Mouse (Mus musculus) lung, embryonic 14.5 days (tissue): ENCODE measurements around the gene Fsd1l. TPM values are rescaled to one million over a fixed set of nuclear protein-coding genes. Genes with fewer than 3 reads are reported as not detected.

Source experiments
- ATAC-seq: fragments of 200-750 bp; cut with Nextera tagmentation; 2 replicates; pipeline ENCODE4 v1.8.0; 2017; ENCODE audit warnings: mild to moderate bottlenecking, moderate TSS enrichment, moderate library complexity; ENCODE audit not compliant: insufficient read depth
- DNase-seq: peaks from one replicate; pipeline ENCODE4 v3.0.0-alpha.2; 2015
- H3K27ac ChIP-seq: fragments of 300-500 bp; sonication (generic); 2 replicates; pipeline ENCODE4 v1.5.1; 2014; ENCODE audit warnings: low read depth, mild to moderate bottlenecking, moderate library complexity
- H3K27me3 ChIP-seq: fragments of 300-500 bp; sonication (generic); 2 replicates; pipeline ENCODE4 v1.6.1; 2014; ENCODE audit warnings: low read length, control low read depth; ENCODE audit not compliant: insufficient read depth
- H3K36me3 ChIP-seq: fragments of 300-500 bp; sonication (generic); 2 replicates; pipeline ENCODE4 v1.6.1; 2014; ENCODE audit warnings: control low read depth; ENCODE audit not compliant: insufficient read depth
- H3K4me1 ChIP-seq: fragments of 300-500 bp; sonication (generic); 2 replicates; pipeline ENCODE4 v1.6.1; 2014; ENCODE audit warnings: antibody characterized with exemption, control low read depth; ENCODE audit not compliant: insufficient read depth
- H3K4me2 ChIP-seq: fragments of 300-500 bp; sonication (generic); 2 replicates; pipeline ENCODE4 v1.6.1; 2014; ENCODE audit warnings: mild to moderate bottlenecking
- H3K4me3 ChIP-seq: fragments of 300-500 bp; sonication (generic); 2 replicates; pipeline ENCODE4 v1.5.1; 2014; ENCODE audit warnings: low read depth, low read length
- H3K9ac ChIP-seq: fragments of 300-500 bp; sonication (generic); 2 replicates; pipeline ENCODE4 v1.6.1; 2014
- H3K9me3 ChIP-seq: fragments of 300-500 bp; sonication (generic); 2 replicates; pipeline ENCODE4 v1.6.1; 2016; ENCODE audit warnings: low read depth, low read length, control low read depth
- CTCF ChIP-seq: IDR thresholded peaks from 2 replicates; pipeline ENCODE4 v1.5.1; 2016; ENCODE audit warnings: antibody characterized with exemption, low read depth
- WGBS: fragments of 180-500 bp; shearing (Covaris S2); extraction: QIAGEN DNeasy Blood & Tissue Kit; methylation state at CpG from one replicate; pipeline ENCODE4 v1.1.7; 2014; 5-methylcytosine and 5-hydroxymethylcytosine counted together
- polyA plus RNA-seq: library from polyadenylated mRNA; unstranded; fragments of >200 nt; fragmentation: Nextera tagmentation; extraction: Ambion mirVana; gene quantifications from 2 replicates; pipeline ENCODE4 v1.2.1, GENCODE M21; 2014

The Fsd1l gene
- polyA plus RNA-seq, 1 experiment from 2014 or later = 7.4 TPM

DNA sequence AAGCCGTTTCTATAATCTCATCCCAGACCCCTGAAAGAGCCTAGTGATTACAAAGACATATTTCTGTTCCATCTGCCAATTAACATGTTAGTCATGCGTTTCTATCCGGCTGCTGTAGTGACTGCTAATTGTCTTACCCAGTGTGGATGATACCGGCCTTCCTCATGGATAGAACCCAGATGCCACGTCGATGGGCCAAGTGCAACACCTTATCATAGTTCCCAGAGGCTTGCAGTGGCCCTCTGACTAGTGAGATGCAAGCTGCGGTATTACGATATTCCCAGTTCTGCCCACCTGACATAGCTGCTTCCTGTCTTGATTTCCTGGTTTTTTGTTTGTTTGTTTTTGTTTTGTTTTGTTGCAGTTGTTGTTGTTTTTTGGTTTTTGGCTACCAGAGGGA is 39.3 kb upstream of the Fsd1l start:
- H3K27ac ChIP-seq = no peak overlapping the region
- no peak overlapping the region for H3K4me2 ChIP-seq
- no peak overlapping the region for H3K9ac ChIP-seq
- no peak for DNase-seq
- H3K4me1 ChIP-seq = 0 out of 2 replicates have a peak, but pooled peaks cover 4% of the 10 kb centered on the region
- TF ChIP-seq CTCF = no peak
- no peaks in the 10 kb centered on the region for H3K36me3 ChIP-seq
- 76% methylated on average over 8 of the region's 8 CpGs for WGBS
- H3K9me3 ChIP-seq = no peaks in the 10 kb centered on the region
- H3K4me3 ChIP-seq = no peak overlapping the region
- H3K27me3 ChIP-seq = no peaks in the 10 kb centered on the region
- ATAC-seq = no peak

DNA sequence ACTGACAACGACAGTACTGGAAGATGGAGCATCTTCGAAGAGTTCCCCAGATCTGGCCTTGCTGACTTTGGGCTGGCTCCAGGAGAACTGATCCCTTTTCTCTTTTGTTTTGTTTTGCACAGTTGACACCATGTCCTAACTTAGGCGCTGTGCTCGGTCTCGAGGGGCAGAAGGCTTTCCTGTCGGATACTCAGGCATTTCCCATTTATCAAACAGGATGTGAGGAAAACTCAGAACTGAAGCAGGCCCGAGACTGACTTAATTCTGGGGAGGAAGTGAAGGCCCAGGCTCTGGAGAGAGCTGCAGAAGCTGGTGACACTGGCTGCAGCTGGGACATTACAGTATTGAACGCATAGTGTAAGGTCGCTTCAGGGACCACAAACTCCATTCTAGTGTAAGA is 38.9 kb upstream of the Fsd1l start:
- Histone ChIP-seq H3K27ac (peak overlapping the region; percentile 38; the same call in 1 of the 2 replicates), H3K27me3 (no peaks in the 10 kb centered on the region), H3K4me1 (0 out of 2 replicates have a peak, but pooled peaks cover 4% of the 10 kb centered on the region), H3K9ac (no peak overlapping the region), H3K4me3 (no peak overlapping the region), H3K4me2 (no peak overlapping the region), H3K9me3 (no peaks in the 10 kb centered on the region), H3K36me3 (no peaks in the 10 kb centered on the region)
- ATAC-seq (peak; percentile 40; the same call in 1 of the 2 replicates), DNase-seq (peak; percentile 62)
- WGBS = 49% methylated on average over 9 of the region's 9 CpGs
- TF ChIP-seq CTCF = no peak

DNA sequence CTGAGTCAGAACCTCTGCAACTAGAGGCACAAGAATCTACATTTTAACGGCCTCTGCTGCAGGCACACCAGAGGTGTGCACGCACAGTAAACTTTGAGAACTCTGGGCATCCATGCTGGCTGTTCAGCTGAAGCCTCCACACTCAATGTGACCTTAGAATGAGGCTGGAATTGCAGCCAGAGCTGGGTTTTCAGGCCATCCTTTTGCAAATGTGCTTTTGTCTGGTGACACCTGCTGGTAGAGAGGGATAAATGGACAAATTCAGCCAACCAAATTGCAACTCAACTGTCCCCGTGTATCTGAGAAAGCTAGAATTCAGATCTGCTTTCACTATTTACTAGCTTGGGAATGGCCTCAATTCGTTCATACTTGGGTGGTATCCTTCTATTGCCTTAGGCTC is 37.1 kb upstream of the Fsd1l start:
- H3K9ac ChIP-seq = no peak overlapping the region
- peak; percentile 42; the same call in 1 of the 2 replicates for ATAC-seq
- H3K4me2 ChIP-seq = no peak overlapping the region
- no peak overlapping the region for H3K27ac ChIP-seq
- no peak overlapping the region for H3K4me3 ChIP-seq
- 27% methylated on average over 4 of the region's 4 CpGs for WGBS
- no peaks in the 10 kb centered on the region for H3K9me3 ChIP-seq
- TF ChIP-seq CTCF = peak; percentile 88
- DNase-seq = peak; percentile 91
- 0 out of 2 replicates have a peak, but pooled peaks cover 4% of the 10 kb centered on the region for H3K4me1 ChIP-seq
- no peaks in the 10 kb centered on the region for H3K36me3 ChIP-seq
- H3K27me3 ChIP-seq = no peaks in the 10 kb centered on the region

DNA sequence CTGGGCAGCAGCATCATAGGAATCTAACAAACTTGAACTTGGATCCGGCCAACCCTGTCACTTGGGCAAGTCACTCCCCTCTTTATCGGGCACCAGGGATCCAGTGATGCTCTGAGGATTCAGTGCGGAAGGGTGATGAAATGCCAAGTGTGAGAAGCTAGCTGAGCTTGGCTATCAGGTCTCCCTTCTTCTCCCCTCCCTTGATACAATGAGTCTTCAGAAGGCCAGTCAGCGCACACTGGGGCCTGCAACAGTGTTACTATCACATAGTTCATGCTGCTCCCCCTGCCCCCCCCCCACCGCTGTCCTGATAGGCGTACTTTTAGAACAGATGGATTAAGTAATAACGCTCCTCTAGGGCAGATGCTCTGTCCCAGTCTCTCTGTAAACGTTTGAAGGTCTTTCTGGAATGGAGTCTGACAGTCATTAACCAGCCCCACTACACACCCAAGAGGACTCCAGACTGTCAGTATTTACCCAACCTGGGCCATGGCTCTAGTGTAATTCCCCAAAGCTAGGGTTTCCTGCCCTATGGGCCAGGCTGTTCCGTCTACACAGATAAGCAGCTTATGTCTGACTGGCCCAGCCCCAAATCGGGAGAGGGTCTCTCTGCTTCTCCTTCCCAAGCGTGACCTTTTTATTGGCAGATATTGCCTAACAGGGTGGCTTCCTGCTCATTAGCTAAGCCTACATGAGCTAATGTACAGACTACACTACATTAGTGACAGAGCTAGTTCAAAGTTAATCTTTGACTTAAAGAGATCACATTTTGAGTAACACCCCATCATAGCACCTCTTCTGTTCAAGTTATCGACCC is 35.8 kb upstream of the Fsd1l start:
- Histone ChIP-seq H3K4me2 (no peak overlapping the region), H3K4me1 (0 out of 2 replicates have a peak, but pooled peaks cover 4% of the 10 kb centered on the region), H3K9me3 (no peaks in the 10 kb centered on the region), H3K27ac (no peak overlapping the region), H3K4me3 (no peak overlapping the region), H3K9ac (no peak overlapping the region), H3K36me3 (no peaks in the 10 kb centered on the region), H3K27me3 (no peaks in the 10 kb centered on the region)
- DNase-seq (no peak), ATAC-seq (peak; percentile 41; the same call in 1 of the 2 replicates)
- no peak for TF ChIP-seq CTCF
- WGBS = 50% methylated on average over 12 of the region's 12 CpGs

DNA sequence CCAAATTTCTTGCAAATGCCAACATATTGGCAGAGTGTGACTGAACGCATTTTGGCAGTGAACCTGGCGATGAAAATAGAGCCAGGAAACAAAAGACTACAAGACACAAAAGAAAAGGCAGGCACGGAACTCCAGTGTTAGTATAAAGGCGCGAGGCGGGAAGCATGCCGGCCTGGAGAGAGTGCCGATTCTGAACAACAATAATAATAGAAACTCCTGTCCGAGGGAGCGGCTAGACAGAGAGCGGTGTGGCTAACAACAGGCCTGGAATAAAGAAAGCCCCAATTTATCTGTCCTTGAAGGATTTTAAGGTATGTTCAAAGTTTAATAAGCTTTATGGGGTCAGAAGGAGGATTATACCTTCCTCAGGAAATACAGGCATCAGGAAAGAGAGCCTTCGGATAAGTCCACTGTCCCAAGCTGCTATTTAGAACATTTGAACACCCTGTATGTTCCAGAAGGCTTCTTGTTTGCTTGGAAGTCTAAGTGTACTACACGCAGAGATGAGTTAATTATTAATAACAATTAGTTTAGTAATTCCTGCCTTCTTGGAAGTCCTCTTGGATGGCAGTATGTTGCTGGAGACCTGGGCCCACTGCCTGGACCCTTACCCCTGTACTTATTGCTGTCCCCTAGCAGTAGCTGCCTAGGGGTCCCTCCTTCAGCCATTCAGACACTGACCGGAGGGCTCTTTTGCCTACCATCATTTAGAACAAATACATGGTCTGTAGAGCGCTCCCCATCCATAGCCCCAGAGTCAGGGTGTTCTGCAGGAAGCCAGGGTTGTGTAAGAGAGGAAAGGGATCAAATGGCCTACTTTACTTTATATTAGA is 35.0 kb upstream of the Fsd1l start:
- peak; percentile 47 for DNase-seq

DNA sequence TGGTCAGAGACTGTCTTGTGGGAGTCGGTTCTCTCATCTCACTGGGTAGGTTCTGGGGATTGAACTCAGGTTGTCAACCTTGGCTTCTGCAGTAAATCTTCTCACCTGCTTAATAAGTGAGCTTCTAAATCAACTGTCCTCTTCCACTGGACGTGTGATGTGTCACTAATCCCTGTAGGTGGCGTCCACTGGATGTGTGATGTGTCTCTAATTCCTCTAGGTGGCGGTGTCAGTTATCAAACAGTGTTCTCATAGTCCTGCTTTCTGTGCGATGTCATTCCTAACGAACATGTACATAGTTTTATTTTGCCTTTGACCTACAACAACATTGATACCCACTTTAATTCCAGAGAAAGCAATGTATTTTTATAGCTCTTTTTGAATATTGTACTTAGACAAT is 30.8 kb upstream of the Fsd1l start:
- TF ChIP-seq CTCF = peak; percentile 86
- H3K4me2 ChIP-seq = no peak overlapping the region
- DNase-seq = peak; percentile 75
- 51% methylated on average over 6 of the region's 6 CpGs for WGBS
- H3K9me3 ChIP-seq = no peaks in the 10 kb centered on the region
- no peak overlapping the region for H3K4me3 ChIP-seq
- no peak overlapping the region for H3K9ac ChIP-seq
- H3K27ac ChIP-seq = no peak overlapping the region
- no peaks in the 10 kb centered on the region for H3K36me3 ChIP-seq
- ATAC-seq = no peak
- H3K4me1 ChIP-seq = 0 out of 2 replicates have a peak, but pooled peaks cover 4% of the 10 kb centered on the region
- H3K27me3 ChIP-seq = no peaks in the 10 kb centered on the region

More for the DNA sequence above, 35.0 kb upstream of the Fsd1l start:
- ATAC-seq = no peak
- no peaks in the 10 kb centered on the region for H3K27me3 ChIP-seq
- no peak overlapping the region for H3K27ac ChIP-seq
- no peak overlapping the region for H3K9ac ChIP-seq
- TF ChIP-seq CTCF = no peak
- 65% methylated on average over 15 of the region's 15 CpGs for WGBS
- no peak overlapping the region for H3K4me2 ChIP-seq
- 0 out of 2 replicates have a peak, but pooled peaks cover 4% of the 10 kb centered on the region for H3K4me1 ChIP-seq
- no peaks in the 10 kb centered on the region for H3K9me3 ChIP-seq
- no peak overlapping the region for H3K4me3 ChIP-seq
- H3K36me3 ChIP-seq = no peaks in the 10 kb centered on the region
